8 mouse cellular contexts compared by ENCODE assay signal in genomic region chr4:141010526-141010925, GRCm38 (mm10). TPM values are rescaled to one million over a fixed set of nuclear protein-coding genes. Genes with fewer than 3 reads are reported as not detected.
A peak's percentile ranks its signal among the peaks of the same experiment; 100 is the strongest.
DNase-seq lines count a peak whose midpoint lies in the region; ATAC-seq and TF ChIP-seq lines count a peak whose summit lies in the region.

No protein-coding gene starts in this region.

- peak overlapping the region; percentile 61 for H3K4me3 ChIP-seq in layer of hippocampus, adult 2 months
- H3K4me3 ChIP-seq in embryonic facial prominence, embryonic 15.5 days (replicated peaks) = peak overlapping the region; percentile 69
- peak overlapping the region; percentile 59 for H3K4me3 ChIP-seq in hindbrain, postnatal 0 days (ENCODE audit: low read length)

- no peak for DNase-seq in layer of hippocampus, adult 2 months (ENCODE audit: low spot score in 2 of 2)
- no peak for DNase-seq in layer of hippocampus, adult 9-10 months (ENCODE audit: low spot score)
- DNase-seq in hindbrain, postnatal 0 days (ENCODE audit: low spot score) = peak; percentile 72
- DNase-seq in lung, postnatal 36 days = peak; percentile 33
- no peak for DNase-seq in urinary bladder, adult 18-20 months (ENCODE audit: low spot score in 2 of 2)
- DNase-seq in cerebellum, adult 11 months = no peak
- DNase-seq in left cerebral cortex, postnatal 25 days (ENCODE audit: low spot score in 2 of 2) = no peak

- under 1% methylated on average over 26 of the region's 26 CpGs for WGBS in embryonic facial prominence, embryonic 15.5 days
- WGBS in hindbrain, postnatal 0 days = under 1% methylated on average over 25 of the region's 26 CpGs

- no peaks in the 10 kb centered on the region for H3K9me3 ChIP-seq in embryonic facial prominence, embryonic 15.5 days (replicated peaks)
- no peaks in the 10 kb centered on the region for H3K9me3 ChIP-seq in hindbrain, postnatal 0 days (ENCODE audit: low read length)

- peak overlapping the region; percentile 73 for H3K4me2 ChIP-seq in embryonic facial prominence, embryonic 15.5 days (replicated peaks)
- H3K4me2 ChIP-seq in hindbrain, postnatal 0 days (ENCODE audit: low read depth, low read length) = peak overlapping the region; percentile 74

- H3K27ac ChIP-seq in layer of hippocampus, adult 2 months = peak overlapping the region; percentile 78
- peak overlapping the region; percentile 96 for H3K27ac ChIP-seq in embryonic facial prominence, embryonic 15.5 days (replicated peaks)
- H3K27ac ChIP-seq in hindbrain, postnatal 0 days = peak overlapping the region; percentile 78

- ATAC-seq in embryonic facial prominence, embryonic 15.5 days (ENCODE audit: insufficient number of reproducible peaks, low FRiP score, low TSS enrichment, low read depth) = peak; percentile 85
- peak; percentile 74 for ATAC-seq in hindbrain, postnatal 0 days

- intact Hi-C loops in left cerebral cortex, postnatal 25 days (cut with DNase I) = no loop called here

- H3K27me3 ChIP-seq in embryonic facial prominence, embryonic 15.5 days = no peaks in the 10 kb centered on the region
- H3K27me3 ChIP-seq in hindbrain, postnatal 0 days (ENCODE audit: insufficient read depth, low read length) = no peaks in the 10 kb centered on the region

- H3K9ac ChIP-seq in embryonic facial prominence, embryonic 15.5 days = peak overlapping the region; percentile 78
- H3K9ac ChIP-seq in hindbrain, postnatal 0 days (replicated peaks; ENCODE audit: low read length) = peak overlapping the region; percentile 79

- H3K4me1 ChIP-seq in embryonic facial prominence, embryonic 15.5 days = peaks cover 49% of the 10 kb centered on the region
- H3K4me1 ChIP-seq in hindbrain, postnatal 0 days (ENCODE audit: insufficient read depth, low read length) = peaks cover 12% of the 10 kb centered on the region

- peaks cover 55% of the 10 kb centered on the region for H3K36me3 ChIP-seq in embryonic facial prominence, embryonic 15.5 days
- peaks cover 14% of the 10 kb centered on the region for H3K36me3 ChIP-seq in hindbrain, postnatal 0 days (ENCODE audit: insufficient read depth, low read length)

- TF ChIP-seq CTCF in layer of hippocampus, adult 2 months (conservative IDR thresholded peaks at IDR 0.05) = no peak
- TF ChIP-seq CTCF in hindbrain, postnatal 0 days (IDR thresholded peaks at IDR 0.05; ENCODE audit: low read depth) = no peak

RNA-seq across cellular contexts. Expression of gene Mfap2, which starts 0.3 kb away (rescaled TPM):
- 1 to 10 TPM; 4.5 to 6.9 TPM for total RNA-seq in layer of hippocampus, adult 2 months (2021)
- 923 and 969 TPM in 2 replicates for polyA plus RNA-seq in embryonic facial prominence, embryonic 15.5 days (2015; fragmentation: Nextera tagmentation; extraction: Ambion mirVana)
- 20.6 and 42.3 TPM in 2 replicates for total RNA-seq in hindbrain, postnatal 0 days (2014; rRNA removed)
- 92.0 and 99.5 TPM in 2 replicates for polyA plus RNA-seq in hindbrain, postnatal 0 days (2015; fragmentation: Nextera tagmentation; extraction: Ambion mirVana)
- 1 to 10 TPM; 4.4 to 4.5 TPM for total RNA-seq in left cerebral cortex, postnatal 25 days (2021)

RNA-seq across cellular contexts. Expression of gene Atp13a2, which starts 23.9 kb away (rescaled TPM):
- 100 to 1,000 TPM; 155 to 162 TPM for total RNA-seq in layer of hippocampus, adult 2 months (2021)
- 47.2 and 48.1 TPM in 2 replicates for polyA plus RNA-seq in embryonic facial prominence, embryonic 15.5 days (2015; fragmentation: Nextera tagmentation; extraction: Ambion mirVana)
- 408 and 435 TPM in 2 replicates for total RNA-seq in hindbrain, postnatal 0 days (2014; rRNA removed)
- 151 and 166 TPM in 2 replicates for polyA plus RNA-seq in hindbrain, postnatal 0 days (2015; fragmentation: Nextera tagmentation; extraction: Ambion mirVana)
- total RNA-seq in left cerebral cortex, postnatal 25 days (2021) = 100 to 1,000 TPM; 162 to 171 TPM

RNA-seq across cellular contexts. Expression of gene Sdhb, which starts 49.5 kb away (rescaled TPM):
- 100 to 1,000 TPM; 170 to 183 TPM for total RNA-seq in layer of hippocampus, adult 2 months (2021)
- polyA plus RNA-seq in embryonic facial prominence, embryonic 15.5 days (2015; fragmentation: Nextera tagmentation; extraction: Ambion mirVana) = 356 and 362 TPM in 2 replicates
- total RNA-seq in hindbrain, postnatal 0 days (2014; rRNA removed) = 176 and 217 TPM in 2 replicates
- 583 and 596 TPM in 2 replicates for polyA plus RNA-seq in hindbrain, postnatal 0 days (2015; fragmentation: Nextera tagmentation; extraction: Ambion mirVana)
- total RNA-seq in left cerebral cortex, postnatal 25 days (2021) = 100 to 1,000 TPM; 187 to 191 TPM

RNA-seq across cellular contexts. Expression of gene Crocc, which starts 49.8 kb away (rescaled TPM):
- total RNA-seq in layer of hippocampus, adult 2 months (2021) = 10 to 100 TPM; 83.1 to 89.8 TPM
- 6.9 and 7.0 TPM in 2 replicates for polyA plus RNA-seq in embryonic facial prominence, embryonic 15.5 days (2015; fragmentation: Nextera tagmentation; extraction: Ambion mirVana)
- total RNA-seq in hindbrain, postnatal 0 days (2014; rRNA removed) = 18.7 and 19.7 TPM in 2 replicates
- polyA plus RNA-seq in hindbrain, postnatal 0 days (2015; fragmentation: Nextera tagmentation; extraction: Ambion mirVana) = 3.8 and 3.9 TPM in 2 replicates
- total RNA-seq in left cerebral cortex, postnatal 25 days (2021) = 10 to 100 TPM; 51.4 to 62.7 TPM

Comparison
In these comparisons a context has a peak if more than half of its experiments do, and no peak if none do; other contexts are left out.
1. DNase-seq: peak in hindbrain, postnatal 0 days (single experiment) and lung, postnatal 36 days (single experiment); none in layer of hippocampus, adult 2 months (0 of 2), layer of hippocampus, adult 9-10 months (single experiment), urinary bladder, adult 18-20 months (0 of 2), cerebellum, adult 11 months (single experiment) and left cerebral cortex, postnatal 25 days (0 of 2).
2. Peak in every context shown above with its lines, with median percentiles within 50 percentile points of each other: H3K27ac ChIP-seq and H3K4me3 ChIP-seq.